Mouse (Mus musculus) liver, embryonic 14.5 days (tissue): ENCODE results near the gene Tspan31. TPM values are rescaled to one million over a fixed set of nuclear protein-coding genes. Genes with fewer than 3 reads are reported as not detected.

Experiments used
- ATAC-seq: fragments of 200-750 bp; cut with Nextera tagmentation; 2 replicates; pipeline ENCODE4 v1.8.0; 2017; ENCODE audit warnings: moderate number of reproducible peaks, mild to moderate bottlenecking, moderate library complexity; ENCODE audit not compliant: insufficient read depth
- DNase-seq, 3 experiments: peaks; one replicate each; pipeline ENCODE4 v3.0.0-alpha.2; 2012 to 2013; ENCODE audit warnings: low read depth in 3 of 3, low spot score in 3 of 3
- H3K27ac ChIP-seq: fragments of 300-500 bp; sonication (generic); 2 replicates; pipeline ENCODE4 v1.5.1; 2014; ENCODE audit warnings: moderate library complexity, mild to moderate bottlenecking, control low read depth, inconsistent platforms
- H3K27me3 ChIP-seq: fragments of 300-500 bp; sonication (generic); 2 replicates; pipeline ENCODE4 v1.6.1; 2014; ENCODE audit warnings: mild to moderate bottlenecking, low read length, moderate library complexity; ENCODE audit not compliant: control insufficient read depth, insufficient read depth
- H3K36me3 ChIP-seq: fragments of 300-500 bp; sonication (generic); replicated peaks from 2 replicates; pipeline ENCODE4 v1.6.1; 2014; ENCODE audit warnings: low read depth; ENCODE audit not compliant: control insufficient read depth, insufficient read depth
- H3K4me1 ChIP-seq, 2 experiments: fragments of 200-500 bp in 1 of 2; fragments of 300-500 bp in 1 of 2; sonication (generic) in 1 of 2; replicated peaks; 2 replicates each; pipeline ENCODE4 v1.6.1; 2012 to 2014; ENCODE audit warnings: antibody characterized with exemption in 1 of 2, inconsistent platforms in 1 of 2, low read length in 1 of 2; ENCODE audit not compliant: control insufficient read depth in 2 of 2, insufficient read depth in 2 of 2
- H3K4me2 ChIP-seq: fragments of 300-500 bp; sonication (generic); 2 replicates; pipeline ENCODE4 v1.6.1; 2014; ENCODE audit warnings: low read depth, mild to moderate bottlenecking, control low read depth, moderate library complexity
- H3K4me3 ChIP-seq, 2 experiments: fragments of 200-500 bp in 1 of 2; fragments of 300-500 bp in 1 of 2; sonication (generic) in 1 of 2; 2 replicates each; pipeline ENCODE4 v1.5.1; 2012 to 2014; ENCODE audit warnings: low read depth in 2 of 2, low read length in 2 of 2, mild to moderate bottlenecking in 2 of 2, control low read depth in 1 of 2, inconsistent platforms in 1 of 2, moderate library complexity in 1 of 2; ENCODE audit not compliant: insufficient read depth in 1 of 2
- H3K9ac ChIP-seq: fragments of 300-500 bp; sonication (generic); replicated peaks from 2 replicates; pipeline ENCODE4 v1.6.1; 2014; ENCODE audit warnings: mild to moderate bottlenecking, control low read depth, moderate library complexity
- H3K9me3 ChIP-seq: fragments of 300-500 bp; sonication (generic); 2 replicates; pipeline ENCODE4 v1.6.1; 2016; ENCODE audit warnings: low read length, mixed read lengths; ENCODE audit not compliant: control insufficient read depth
- CTCF ChIP-seq: IDR thresholded peaks from 2 replicates; pipeline ENCODE4 v1.5.1; 2016; ENCODE audit warnings: antibody characterized with exemption, low read depth, control low read depth
- EP300 ChIP-seq: IDR thresholded peaks from 2 replicates; pipeline ENCODE4 v1.6.1; 2016; ENCODE audit warnings: antibody characterized with exemption, low read depth
- WGBS: fragments of 180-500 bp; shearing (Covaris S2); extraction: QIAGEN DNeasy Blood & Tissue Kit; methylation state at CpG from one replicate; pipeline ENCODE4 v1.1.7; 2014; ENCODE audit not compliant: insufficient replicate concordance; 5-methylcytosine and 5-hydroxymethylcytosine counted together
- polyA plus RNA-seq, 2 experiments: library from polyadenylated mRNA; depleted of rRNA in 1 of 2; stranded (reverse) in 1 of 2; unstranded in 1 of 2; fragments of >200 nt; fragmentation: Nextera tagmentation in 1 of 2; extraction: Ambion mirVana in 1 of 2; gene quantifications; 2 replicates each; pipeline versions ENCODE4 v1.2.1 to v1.2.3; 2012 to 2014

The Tspan31 gene
- polyA plus RNA-seq, 2 experiments, result 18.9 to 35.8 TPM

DNA sequence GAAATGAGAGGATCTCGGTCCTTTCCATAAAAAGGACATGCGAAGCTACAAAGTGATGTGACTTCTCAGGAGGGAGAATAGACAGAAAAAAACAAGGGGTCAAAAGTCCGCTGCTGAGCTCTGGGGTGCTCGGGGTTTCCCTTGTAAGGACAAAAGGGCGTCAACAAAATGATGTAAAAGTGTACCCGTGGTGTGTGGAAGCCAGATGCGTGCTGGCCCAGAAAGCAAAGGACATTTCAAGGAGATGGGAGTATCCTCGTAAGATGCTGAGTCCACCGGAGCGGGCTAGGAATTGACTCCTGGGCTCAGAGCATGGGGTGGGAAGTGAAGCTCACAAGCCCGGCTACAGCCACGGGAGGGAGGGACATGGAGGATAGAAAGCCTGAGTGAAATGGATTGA, 32.4 kb downstream of the Tspan31 start:
- no peak overlapping the region for H3K4me3 ChIP-seq
- ATAC-seq, result no peak

DNA sequence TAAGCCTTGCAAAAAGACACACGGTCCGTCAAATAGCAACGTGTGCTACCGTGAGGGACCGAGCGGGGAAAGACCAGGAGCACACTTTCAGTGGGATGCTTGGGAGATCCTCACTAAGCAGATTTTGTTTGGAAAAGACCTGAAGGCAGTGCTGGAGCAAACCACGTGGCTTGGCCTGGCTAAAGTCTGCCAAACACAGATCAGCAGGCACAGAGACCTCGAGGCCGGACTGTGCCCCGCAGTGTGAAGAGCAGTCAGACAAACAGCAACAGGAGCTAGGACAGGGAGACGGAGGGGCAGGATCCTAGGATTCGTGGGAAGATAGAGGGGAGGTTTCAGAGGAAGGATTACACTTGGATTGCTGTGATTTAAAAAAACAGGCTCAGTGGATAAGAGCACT, 33.8 kb downstream of the Tspan31 start:
- no peak overlapping the region for H3K4me2 ChIP-seq
- H3K9ac ChIP-seq, result no peak overlapping the region
- no peak for TF ChIP-seq CTCF
- no peak overlapping the region for H3K27ac ChIP-seq
- no peak overlapping the region for H3K4me3 ChIP-seq
- WGBS, result 69% methylated on average over 12 of the region's 12 CpGs
- DNase-seq (no peak), ATAC-seq (no peak)
- no peaks in the 10 kb centered on the region for H3K9me3 ChIP-seq
- H3K27me3 ChIP-seq, result peaks cover 17% of the 10 kb centered on the region
- no peaks in the 10 kb centered on the region for H3K36me3 ChIP-seq
- H3K4me1 ChIP-seq, result no peaks in the 10 kb centered on the region

More for the DNA sequence above, 32.4 kb downstream of the Tspan31 start:
- Histone ChIP-seq H3K27ac (no peak overlapping the region), H3K4me2 (no peak overlapping the region), H3K9ac (no peak overlapping the region), H3K4me1 (peaks cover 0 to 3% of the 10 kb centered on the region in 2 experiments; a peak in 3 of 4 replicates), H3K36me3 (no peaks in the 10 kb centered on the region), H3K9me3 (no peaks in the 10 kb centered on the region), H3K27me3 (peaks cover 20% of the 10 kb centered on the region)
- TF ChIP-seq EP300, result no peak
- TF ChIP-seq CTCF, result no peak
- 64% methylated on average over 12 of the region's 12 CpGs for WGBS
- no peak for DNase-seq

DNA sequence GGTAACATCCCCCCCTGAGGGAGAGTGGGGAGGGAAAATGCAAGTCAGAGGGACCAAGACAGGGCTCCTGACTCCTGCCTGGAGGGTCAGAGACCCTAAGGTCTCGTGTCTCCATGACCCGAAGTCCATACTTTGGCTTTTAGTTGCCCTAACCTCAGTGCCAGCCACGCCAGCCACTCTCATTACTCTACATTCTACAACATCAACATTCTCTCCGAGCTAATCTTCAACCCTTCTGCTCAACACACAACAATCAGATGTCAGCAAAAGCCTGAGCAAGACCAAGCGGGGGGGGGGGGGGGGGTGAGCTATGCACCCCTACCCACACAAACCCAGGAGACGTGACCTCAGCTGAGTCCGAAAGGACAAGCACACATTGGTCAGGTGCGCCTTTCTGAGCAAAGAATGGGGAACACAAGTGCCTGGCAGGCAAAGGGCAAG, 36.7 kb downstream of the Tspan31 start:
- no peak overlapping the region for H3K4me2 ChIP-seq
- no peak overlapping the region for H3K4me3 ChIP-seq
- TF ChIP-seq CTCF, result no peak
- TF ChIP-seq EP300, result no peak
- no peak overlapping the region for H3K9ac ChIP-seq
- H3K36me3 ChIP-seq, result peaks cover 4% of the 10 kb centered on the region
- H3K4me1 ChIP-seq, result 0 out of 4 replicates have a peak, but pooled peaks cover 0 to 2% of the 10 kb centered on the region in 2 experiments
- H3K27ac ChIP-seq, result no peak overlapping the region
- no peaks in the 10 kb centered on the region; the same call in 1 of the 2 replicates for H3K27me3 ChIP-seq
- DNase-seq, result no peak
- H3K9me3 ChIP-seq, result no peaks in the 10 kb centered on the region
- no peak for ATAC-seq
- WGBS, result 56% methylated on average over 8 of the region's 8 CpGs

DNA sequence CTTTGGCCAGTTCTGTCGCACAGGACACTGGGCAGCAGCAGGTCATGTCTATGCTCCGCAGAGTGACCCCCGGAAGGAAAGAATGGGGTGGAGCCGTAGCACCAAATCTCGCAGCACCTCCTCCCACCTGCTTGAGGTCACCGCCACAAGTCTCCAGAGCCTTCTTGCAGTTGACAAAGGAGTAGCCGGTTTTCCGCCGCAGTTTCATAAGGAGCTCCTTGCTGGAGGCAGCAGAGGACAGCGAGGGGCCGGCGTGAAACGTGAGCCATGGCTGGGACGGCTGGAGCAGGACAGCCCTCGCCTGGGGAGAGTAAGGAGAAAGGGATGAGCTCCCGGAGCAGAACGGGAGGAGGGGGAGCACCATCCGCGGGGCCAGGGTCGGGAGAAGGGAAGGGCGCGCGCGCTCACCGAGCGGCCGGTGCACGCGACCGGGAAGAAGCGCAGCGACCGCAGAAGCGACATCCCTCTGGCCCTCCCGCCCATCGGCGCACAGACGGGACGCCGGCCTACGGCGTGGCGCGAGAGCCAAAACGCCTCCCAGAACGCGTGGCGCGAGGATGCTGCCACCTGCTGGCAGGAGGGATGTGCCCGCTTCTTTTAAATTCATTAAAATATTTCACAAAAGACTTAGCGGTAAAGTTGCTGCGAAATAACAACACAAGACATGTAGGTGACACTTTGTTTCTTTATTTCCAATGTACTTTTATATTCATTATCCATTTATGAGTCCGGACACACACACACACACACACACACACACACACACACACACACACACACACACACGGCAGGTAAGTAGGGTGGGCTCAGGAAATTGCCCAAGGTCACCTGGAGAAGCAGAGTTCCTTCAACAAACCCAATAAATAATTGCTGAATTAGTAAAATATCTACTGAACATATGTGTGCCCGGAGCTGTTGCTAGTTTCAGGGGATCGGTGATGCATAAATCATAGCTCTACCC, 39.4 kb downstream of the Tspan31 start, which contains the start of gene Tsfm:
Gene Tsfm (minus strand): TSS at position 505 of the 961 bp plus-strand sequence.
- Histone ChIP-seq H3K4me1 (0 out of 4 replicates have a peak, but pooled peaks cover 0 to 2% of the 10 kb centered on the region in 2 experiments), H3K27ac (no peak within 1 kb of the TSS; the same call in 1 of the 2 replicates), H3K9ac (peak within 1 kb of the TSS; percentile 83), H3K4me3 (peak within 1 kb of the TSS; percentile 66 to 87), H3K4me2 (peak within 1 kb of the TSS; percentile 90), H3K36me3 (peaks cover 9% of the 10 kb centered on the region), H3K27me3 (no peaks in the 10 kb centered on the region), H3K9me3 (no peaks in the 10 kb centered on the region)
- 4% methylated on average over 56 of the region's 56 CpGs for WGBS
- DNase-seq (peak; percentile 80 to 84 (median 81)), ATAC-seq (peak; percentile 89)
- TF ChIP-seq EP300 (no peak; the same call in 1 of the 2 replicates), CTCF (peak; percentile 97)

DNA sequence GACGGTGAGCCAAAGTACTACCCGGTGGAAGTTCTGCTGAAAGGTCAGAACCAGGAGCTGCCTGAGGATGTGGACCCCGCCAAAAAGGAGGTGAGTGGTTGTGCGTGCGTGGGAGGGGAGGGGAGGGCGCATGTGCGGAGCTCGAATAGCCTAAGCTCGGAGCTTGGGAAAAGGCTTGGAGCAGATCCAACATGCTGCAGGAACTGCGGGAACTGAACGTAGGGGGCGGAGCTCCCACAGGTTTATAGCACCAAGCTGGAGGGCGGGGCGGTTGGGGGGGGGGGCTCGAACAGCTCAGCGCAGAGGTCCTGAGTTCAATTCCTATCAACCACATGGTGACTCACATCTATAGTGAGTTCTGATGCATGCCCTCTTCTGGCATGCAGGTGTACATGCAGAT, 51.6 kb downstream of the Tspan31 start:
- H3K9me3 ChIP-seq, result no peaks in the 10 kb centered on the region
- no peaks in the 10 kb centered on the region for H3K4me1 ChIP-seq
- H3K27me3 ChIP-seq, result no peaks in the 10 kb centered on the region
- DNase-seq (no peak), ATAC-seq (no peak)
- TF ChIP-seq EP300, result no peak
- TF ChIP-seq CTCF, result no peak
- 73% methylated on average over 16 of the region's 16 CpGs for WGBS
- H3K27ac ChIP-seq, result no peak overlapping the region
- no peak overlapping the region for H3K9ac ChIP-seq
- H3K4me2 ChIP-seq, result no peak overlapping the region
- no peak overlapping the region for H3K4me3 ChIP-seq
- no peaks in the 10 kb centered on the region for H3K36me3 ChIP-seq

Other genes with a start within 250 kb of the Tspan31 start
- 3.7 and 4.1 TPM in 2 replicates for gene Atp23, start 168.9 kb downstream of the Tspan31 start, polyA plus RNA-seq (2012; rRNA removed)
- gene Atp23, start 168.9 kb downstream of the Tspan31 start, polyA plus RNA-seq (2014; fragmentation: Nextera tagmentation; extraction: Ambion mirVana), result 7.6 and 7.9 TPM in 2 replicates
- gene Ctdsp2, start 91.5 kb downstream of the Tspan31 start, polyA plus RNA-seq (2012; rRNA removed), result 18.8 and 19.4 TPM in 2 replicates
- 13.3 and 15.8 TPM in 2 replicates for gene Ctdsp2, start 91.5 kb downstream of the Tspan31 start, polyA plus RNA-seq (2014; fragmentation: Nextera tagmentation; extraction: Ambion mirVana)
- 0.02 and 0.12 TPM in 2 replicates for gene Avil, start 69.6 kb downstream of the Tspan31 start, polyA plus RNA-seq (2012; rRNA removed)
- gene Avil, start 69.6 kb downstream of the Tspan31 start, polyA plus RNA-seq (2014; fragmentation: Nextera tagmentation; extraction: Ambion mirVana), result 0.03 TPM in 1 of 2 replicates, not detected in the other
- gene Tsfm, start 39.4 kb downstream of the Tspan31 start, polyA plus RNA-seq (2012; rRNA removed), result 22.8 and 26.7 TPM in 2 replicates
- 40.7 and 49.2 TPM in 2 replicates for gene Tsfm, start 39.4 kb downstream of the Tspan31 start, polyA plus RNA-seq (2014; fragmentation: Nextera tagmentation; extraction: Ambion mirVana)
- gene Mettl1, start 28.9 kb downstream of the Tspan31 start, polyA plus RNA-seq (2012; rRNA removed), result 10.6 and 12.5 TPM in 2 replicates
- 18.1 and 19.3 TPM in 2 replicates for gene Mettl1, start 28.9 kb downstream of the Tspan31 start, polyA plus RNA-seq (2014; fragmentation: Nextera tagmentation; extraction: Ambion mirVana)
- 0.08 and 0.09 TPM in 2 replicates for gene Eef1akmt3, start 28.8 kb downstream of the Tspan31 start, polyA plus RNA-seq (2012; rRNA removed)
- gene Eef1akmt3, start 28.8 kb downstream of the Tspan31 start, polyA plus RNA-seq (2014; fragmentation: Nextera tagmentation; extraction: Ambion mirVana), result 0.04 TPM in 1 of 2 replicates, not detected in the other
- gene Cyp27b1, start 22.0 kb downstream of the Tspan31 start, polyA plus RNA-seq (2012; rRNA removed), result 0.07 and 0.08 TPM in 2 replicates
- gene Cyp27b1, start 22.0 kb downstream of the Tspan31 start, polyA plus RNA-seq (2014; fragmentation: Nextera tagmentation; extraction: Ambion mirVana), result not detected in 2 replicates
- 0.07 and 0.12 TPM in 2 replicates for gene March9, start 10.1 kb downstream of the Tspan31 start, polyA plus RNA-seq (2012; rRNA removed)
- gene March9, start 10.1 kb downstream of the Tspan31 start, polyA plus RNA-seq (2014; fragmentation: Nextera tagmentation; extraction: Ambion mirVana), result not detected in 2 replicates
- 175 and 221 TPM in 2 replicates for gene Cdk4, start 6.7 kb downstream of the Tspan31 start, polyA plus RNA-seq (2012; rRNA removed)
- gene Cdk4, start 6.7 kb downstream of the Tspan31 start, polyA plus RNA-seq (2014; fragmentation: Nextera tagmentation; extraction: Ambion mirVana), result 519 and 576 TPM in 2 replicates
- 3.0 and 3.7 TPM in 2 replicates for gene Agap2, start 5.0 kb upstream of the Tspan31 start, polyA plus RNA-seq (2012; rRNA removed)
- gene Agap2, start 5.0 kb upstream of the Tspan31 start, polyA plus RNA-seq (2014; fragmentation: Nextera tagmentation; extraction: Ambion mirVana), result 0.57 and 0.59 TPM in 2 replicates
- 20.9 and 25.0 TPM in 2 replicates for gene Os9, start 50.9 kb upstream of the Tspan31 start, polyA plus RNA-seq (2012; rRNA removed)
- 22.9 and 29.9 TPM in 2 replicates for gene Os9, start 50.9 kb upstream of the Tspan31 start, polyA plus RNA-seq (2014; fragmentation: Nextera tagmentation; extraction: Ambion mirVana)
- gene B4galnt1, start 95.0 kb upstream of the Tspan31 start, polyA plus RNA-seq (2012; rRNA removed), result 9.9 and 10.4 TPM in 2 replicates
- gene B4galnt1, start 95.0 kb upstream of the Tspan31 start, polyA plus RNA-seq (2014; fragmentation: Nextera tagmentation; extraction: Ambion mirVana), result 14.6 and 17.1 TPM in 2 replicates
- 1.5 and 1.7 TPM in 2 replicates for gene Slc26a10, start 110.4 kb upstream of the Tspan31 start, polyA plus RNA-seq (2012; rRNA removed)
- 0.75 and 1.3 TPM in 2 replicates for gene Slc26a10, start 110.4 kb upstream of the Tspan31 start, polyA plus RNA-seq (2014; fragmentation: Nextera tagmentation; extraction: Ambion mirVana)
- 6.9 and 7.7 TPM in 2 replicates for gene Arhgef25, start 119.8 kb upstream of the Tspan31 start, polyA plus RNA-seq (2012; rRNA removed)
- gene Arhgef25, start 119.8 kb upstream of the Tspan31 start, polyA plus RNA-seq (2014; fragmentation: Nextera tagmentation; extraction: Ambion mirVana), result 3.4 and 4.8 TPM in 2 replicates
- gene Dtx3, start 125.5 kb upstream of the Tspan31 start, polyA plus RNA-seq (2012; rRNA removed), result 35.9 and 38.6 TPM in 2 replicates
- 11.2 and 15.0 TPM in 2 replicates for gene Dtx3, start 125.5 kb upstream of the Tspan31 start, polyA plus RNA-seq (2014; fragmentation: Nextera tagmentation; extraction: Ambion mirVana)
- gene Pip4k2c, start 141.3 kb upstream of the Tspan31 start, polyA plus RNA-seq (2012; rRNA removed), result 28.2 and 31.2 TPM in 2 replicates
- gene Pip4k2c, start 141.3 kb upstream of the Tspan31 start, polyA plus RNA-seq (2014; fragmentation: Nextera tagmentation; extraction: Ambion mirVana), result 25.7 and 31.1 TPM in 2 replicates
- gene Kif5a, start 193.1 kb upstream of the Tspan31 start, polyA plus RNA-seq (2012; rRNA removed), result 0.11 and 0.19 TPM in 2 replicates
- gene Kif5a, start 193.1 kb upstream of the Tspan31 start, polyA plus RNA-seq (2014; fragmentation: Nextera tagmentation; extraction: Ambion mirVana), result 0.01 and 0.03 TPM in 2 replicates
- 53.8 and 58.7 TPM in 2 replicates for gene Dctn2, start 196.1 kb upstream of the Tspan31 start, polyA plus RNA-seq (2012; rRNA removed)
- 59.2 and 64.7 TPM in 2 replicates for gene Dctn2, start 196.1 kb upstream of the Tspan31 start, polyA plus RNA-seq (2014; fragmentation: Nextera tagmentation; extraction: Ambion mirVana)
- gene Mbd6, start 218.8 kb upstream of the Tspan31 start, polyA plus RNA-seq (2012; rRNA removed), result 9.7 and 11.0 TPM in 2 replicates
- gene Mbd6, start 218.8 kb upstream of the Tspan31 start, polyA plus RNA-seq (2014; fragmentation: Nextera tagmentation; extraction: Ambion mirVana), result 5.6 and 6.2 TPM in 2 replicates
- gene Mars, start 241.5 kb upstream of the Tspan31 start, polyA plus RNA-seq (2012; rRNA removed), result 53.6 and 63.4 TPM in 2 replicates
- 101 and 115 TPM in 2 replicates for gene Mars, start 241.5 kb upstream of the Tspan31 start, polyA plus RNA-seq (2014; fragmentation: Nextera tagmentation; extraction: Ambion mirVana)